Mouse (Mus musculus): Measurements from ENCODE around the gene Pcnx. TPM values are rescaled to one million over a fixed set of nuclear protein-coding genes. Genes with fewer than 3 reads are reported as not detected.

Gene Pcnx
- polyA plus RNA-seq, 1 experiment from 2014 or later = 16.7 TPM

GRCm38 (mm10) chr12:81880161-81880560, 20.3 kb downstream of the Pcnx start:
- no peak overlapping the region for H3K4me2 ChIP-seq (ENCODE audit: low read depth, low read length)
- no peaks in the 10 kb centered on the region for H3K36me3 ChIP-seq (ENCODE audit: control insufficient read depth, insufficient read depth, low read length)
- WGBS = 96% methylated on average over 3 of the region's 3 CpGs
- H3K27ac ChIP-seq (replicated peaks; ENCODE audit: low read depth, low read length) = no peak overlapping the region
- ATAC-seq (ENCODE audit: low read depth) (no peak), DNase-seq (ENCODE audit: low spot score) (no peak)
- no peak overlapping the region for H3K9ac ChIP-seq (ENCODE audit: low read depth, low read length)
- peaks cover 4% of the 10 kb centered on the region; the same call in 1 of the 2 replicates for H3K4me1 ChIP-seq (ENCODE audit: control insufficient read depth, insufficient read depth, low read length)
- H3K27me3 ChIP-seq (replicated peaks; ENCODE audit: control insufficient read depth, insufficient read depth, low read length) = no peaks in the 10 kb centered on the region
- H3K9me3 ChIP-seq (ENCODE audit: control insufficient read depth, low read length) = 0 out of 2 replicates have a peak, but pooled peaks cover 5% of the 10 kb centered on the region
- no peak overlapping the region for H3K4me3 ChIP-seq (ENCODE audit: low read depth, low read length)

GRCm38 (mm10) chr12:81883255-81884106, 23.7 kb downstream of the Pcnx start:
- Histone ChIP-seq H3K9me3 (ENCODE audit: control insufficient read depth, low read length) (0 out of 2 replicates have a peak, but pooled peaks cover 2% of the 10 kb centered on the region), H3K27me3 (replicated peaks; ENCODE audit: control insufficient read depth, insufficient read depth, low read length) (no peaks in the 10 kb centered on the region), H3K27ac (replicated peaks; ENCODE audit: low read depth, low read length) (no peak overlapping the region), H3K4me3 (ENCODE audit: low read depth, low read length) (no peak overlapping the region), H3K4me1 (ENCODE audit: control insufficient read depth, insufficient read depth, low read length) (peaks cover 4% of the 10 kb centered on the region; the same call in 1 of the 2 replicates), H3K9ac (ENCODE audit: low read depth, low read length) (no peak overlapping the region), H3K36me3 (ENCODE audit: control insufficient read depth, insufficient read depth, low read length) (no peaks in the 10 kb centered on the region), H3K4me2 (ENCODE audit: low read depth, low read length) (no peak overlapping the region)
- no peak for ATAC-seq (ENCODE audit: low read depth)
- DNase-seq (ENCODE audit: low spot score) = no peak
- WGBS = 61% methylated on average over 11 of the region's 11 CpGs

- Histone ChIP-seq H3K27ac (replicated peaks; ENCODE audit: low read depth, low read length) (no peak overlapping the region), H3K27me3 (replicated peaks; ENCODE audit: control insufficient read depth, insufficient read depth, low read length) (no peaks in the 10 kb centered on the region), H3K4me2 (ENCODE audit: low read depth, low read length) (no peak overlapping the region), H3K9ac (ENCODE audit: low read depth, low read length) (no peak overlapping the region), H3K36me3 (ENCODE audit: control insufficient read depth, insufficient read depth, low read length) (no peaks in the 10 kb centered on the region), H3K4me3 (ENCODE audit: low read depth, low read length) (no peak overlapping the region), H3K9me3 (ENCODE audit: control insufficient read depth, low read length) (no peaks in the 10 kb centered on the region), H3K4me1 (ENCODE audit: control insufficient read depth, insufficient read depth, low read length) (peaks cover 4% of the 10 kb centered on the region; the same call in 1 of the 2 replicates)
- no peak for ATAC-seq (ENCODE audit: low read depth)
- DNase-seq (ENCODE audit: low spot score) = no peak
- WGBS = 81% methylated on average over 3 of the region's 3 CpGs
Measured at GRCm38 (mm10) chr12:81884107-81884398, 24.2 kb downstream of the Pcnx start.

- H3K27me3 ChIP-seq (replicated peaks; ENCODE audit: control insufficient read depth, insufficient read depth, low read length) = no peaks in the 10 kb centered on the region
- DNase-seq (ENCODE audit: low spot score) (no peak), ATAC-seq (ENCODE audit: low read depth) (no peak)
- H3K9ac ChIP-seq (ENCODE audit: low read depth, low read length) = no peak overlapping the region
- H3K4me3 ChIP-seq (ENCODE audit: low read depth, low read length) = no peak overlapping the region
- H3K27ac ChIP-seq (replicated peaks; ENCODE audit: low read depth, low read length) = no peak overlapping the region
- no peaks in the 10 kb centered on the region for H3K9me3 ChIP-seq (ENCODE audit: control insufficient read depth, low read length)
- no peaks in the 10 kb centered on the region for H3K36me3 ChIP-seq (ENCODE audit: control insufficient read depth, insufficient read depth, low read length)
- H3K4me2 ChIP-seq (ENCODE audit: low read depth, low read length) = no peak overlapping the region
- H3K4me1 ChIP-seq (ENCODE audit: control insufficient read depth, insufficient read depth, low read length) = peaks cover 4% of the 10 kb centered on the region; the same call in 1 of the 2 replicates
- WGBS = 78% methylated on average over 5 of the region's 5 CpGs
Measured at GRCm38 (mm10) chr12:81884983-81885382, 25.2 kb downstream of the Pcnx start.

DNA sequence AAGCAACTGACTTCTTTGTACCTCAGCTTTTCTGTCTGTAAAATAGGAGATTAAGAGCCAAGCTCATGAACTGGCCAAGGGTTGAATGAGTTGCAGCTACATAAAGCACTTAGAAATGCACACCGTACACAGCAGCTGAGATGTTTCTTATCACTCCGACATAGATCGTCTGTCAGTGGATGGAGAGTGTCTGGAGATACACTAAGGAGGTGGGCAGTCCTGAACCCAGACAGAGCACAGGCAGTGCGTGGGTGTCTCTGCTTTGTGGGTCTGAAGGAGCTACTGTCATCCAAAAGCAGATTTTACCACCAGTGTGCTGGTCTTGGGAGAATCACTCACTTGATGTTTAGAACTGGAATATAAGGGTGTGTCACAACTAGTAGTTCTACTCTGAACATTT, 26.2 kb downstream of the Pcnx start:
- Histone ChIP-seq H3K4me2 (ENCODE audit: low read depth, low read length) (no peak overlapping the region), H3K9me3 (ENCODE audit: control insufficient read depth, low read length) (no peaks in the 10 kb centered on the region), H3K4me3 (ENCODE audit: low read depth, low read length) (no peak overlapping the region), H3K27ac (replicated peaks; ENCODE audit: low read depth, low read length) (no peak overlapping the region), H3K36me3 (ENCODE audit: control insufficient read depth, insufficient read depth, low read length) (no peaks in the 10 kb centered on the region), H3K27me3 (replicated peaks; ENCODE audit: control insufficient read depth, insufficient read depth, low read length) (no peaks in the 10 kb centered on the region), H3K9ac (ENCODE audit: low read depth, low read length) (no peak overlapping the region), H3K4me1 (ENCODE audit: control insufficient read depth, insufficient read depth, low read length) (peaks cover 4% of the 10 kb centered on the region; the same call in 1 of the 2 replicates)
- ATAC-seq (ENCODE audit: low read depth) = no peak
- no peak for DNase-seq (ENCODE audit: low spot score)
- whole genome bisulfite sequencing = 80% methylated on average over 4 of the region's 4 CpGs

GRCm38 (mm10) chr12:81888954-81889353, 29.1 kb downstream of the Pcnx start:
- no peaks in the 10 kb centered on the region for H3K9me3 ChIP-seq (ENCODE audit: control insufficient read depth, low read length)
- ATAC-seq (ENCODE audit: low read depth) (no peak), DNase-seq (ENCODE audit: low spot score) (no peak)
- no peak overlapping the region for H3K27ac ChIP-seq (replicated peaks; ENCODE audit: low read depth, low read length)
- no peaks in the 10 kb centered on the region for H3K4me1 ChIP-seq (ENCODE audit: control insufficient read depth, insufficient read depth, low read length)
- H3K9ac ChIP-seq (ENCODE audit: low read depth, low read length) = no peak overlapping the region
- no peak overlapping the region for H3K4me2 ChIP-seq (ENCODE audit: low read depth, low read length)
- H3K27me3 ChIP-seq (replicated peaks; ENCODE audit: control insufficient read depth, insufficient read depth, low read length) = no peaks in the 10 kb centered on the region
- H3K36me3 ChIP-seq (ENCODE audit: control insufficient read depth, insufficient read depth, low read length) = no peaks in the 10 kb centered on the region
- WGBS = 87% methylated on average over 5 of the region's 5 CpGs
- no peak overlapping the region for H3K4me3 ChIP-seq (ENCODE audit: low read depth, low read length)

DNA sequence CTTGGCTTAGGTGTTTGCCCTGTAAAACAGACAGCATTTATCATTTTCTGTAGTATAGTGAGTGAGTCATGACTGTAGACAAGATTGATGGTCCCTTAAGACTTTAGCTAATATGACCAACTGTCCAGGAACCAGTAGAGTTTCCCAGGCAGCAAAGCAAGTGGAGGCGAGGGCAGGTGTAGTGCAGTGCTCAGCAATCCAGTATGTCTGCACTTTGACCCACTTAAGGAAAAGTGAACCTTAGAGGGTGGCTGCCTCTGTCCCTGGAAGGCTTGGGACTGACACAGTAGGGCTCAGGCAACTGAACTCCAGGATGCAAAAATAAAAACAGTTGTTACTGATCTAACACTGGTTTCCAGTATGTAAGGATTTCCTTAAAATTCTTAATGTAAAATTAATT, 32.1 kb downstream of the Pcnx start:
- Histone ChIP-seq H3K4me1 (ENCODE audit: control insufficient read depth, insufficient read depth, low read length) (no peaks in the 10 kb centered on the region), H3K27me3 (replicated peaks; ENCODE audit: control insufficient read depth, insufficient read depth, low read length) (no peaks in the 10 kb centered on the region), H3K27ac (replicated peaks; ENCODE audit: low read depth, low read length) (no peak overlapping the region), H3K4me3 (ENCODE audit: low read depth, low read length) (no peak overlapping the region), H3K36me3 (ENCODE audit: control insufficient read depth, insufficient read depth, low read length) (peaks cover 22% of the 10 kb centered on the region), H3K9me3 (ENCODE audit: control insufficient read depth, low read length) (no peaks in the 10 kb centered on the region), H3K9ac (ENCODE audit: low read depth, low read length) (no peak overlapping the region), H3K4me2 (ENCODE audit: low read depth, low read length) (no peak overlapping the region)
- WGBS = 62% methylated on average over 1 of the region's 1 CpGs
- no peak for DNase-seq (ENCODE audit: low spot score)
- no peak for ATAC-seq (ENCODE audit: low read depth)

DNA sequence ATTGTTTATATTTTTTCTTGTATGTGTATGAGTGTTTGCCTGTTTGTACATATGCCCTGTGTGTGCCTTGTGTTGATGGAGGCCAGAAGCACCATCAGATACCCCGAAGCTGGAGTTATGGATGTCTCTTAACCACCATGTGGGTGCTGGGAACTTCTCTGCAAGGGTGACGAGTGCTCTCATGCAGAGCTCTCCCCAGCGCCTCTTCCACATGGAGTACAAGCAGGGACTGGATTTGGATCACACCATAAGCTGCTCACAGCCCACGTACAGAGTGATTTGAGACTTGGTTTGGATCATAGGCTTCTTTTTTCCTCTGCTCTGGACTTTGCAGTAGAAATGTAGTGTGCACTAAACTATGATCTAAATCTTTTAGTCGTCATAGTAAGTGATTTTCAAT, 34.5 kb downstream of the Pcnx start:
- DNase-seq (ENCODE audit: low spot score) = no peak
- Histone ChIP-seq H3K27me3 (replicated peaks; ENCODE audit: control insufficient read depth, insufficient read depth, low read length) (no peaks in the 10 kb centered on the region), H3K36me3 (ENCODE audit: control insufficient read depth, insufficient read depth, low read length) (peaks cover 31% of the 10 kb centered on the region), H3K9me3 (ENCODE audit: control insufficient read depth, low read length) (no peaks in the 10 kb centered on the region), H3K27ac (replicated peaks; ENCODE audit: low read depth, low read length) (no peak overlapping the region), H3K4me3 (ENCODE audit: low read depth, low read length) (no peak overlapping the region), H3K4me1 (ENCODE audit: control insufficient read depth, insufficient read depth, low read length) (no peaks in the 10 kb centered on the region), H3K9ac (ENCODE audit: low read depth, low read length) (no peak overlapping the region), H3K4me2 (ENCODE audit: low read depth, low read length) (no peak overlapping the region)
- no peak for ATAC-seq (ENCODE audit: low read depth)
- 79% methylated on average over 5 of the region's 5 CpGs for WGBS

DNA sequence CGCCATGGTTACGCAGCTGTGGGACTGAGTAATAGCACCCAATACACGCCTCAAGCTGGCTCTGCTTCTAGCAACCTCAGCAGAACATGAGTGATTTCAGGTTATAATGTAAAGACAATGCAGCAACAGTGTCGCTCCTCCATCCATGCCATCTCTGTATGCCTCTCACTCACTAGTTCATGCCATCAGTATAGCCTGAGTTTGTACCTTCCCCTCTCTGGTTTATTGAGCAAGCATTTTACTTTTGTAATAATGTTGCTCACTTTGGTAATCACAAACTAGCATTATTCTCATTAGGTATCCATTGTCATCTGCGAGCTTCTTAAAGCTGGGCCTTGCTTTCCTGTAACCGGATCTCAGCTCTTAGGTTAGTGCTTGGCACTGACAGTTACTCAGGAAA, 36.2 kb downstream of the Pcnx start:
- ATAC-seq (ENCODE audit: low read depth) (no peak), DNase-seq (ENCODE audit: low spot score) (no peak)
- whole genome bisulfite sequencing = 90% methylated on average over 6 of the region's 6 CpGs
- Histone ChIP-seq H3K4me3 (ENCODE audit: low read depth, low read length) (no peak overlapping the region), H3K27me3 (replicated peaks; ENCODE audit: control insufficient read depth, insufficient read depth, low read length) (no peaks in the 10 kb centered on the region), H3K4me2 (ENCODE audit: low read depth, low read length) (no peak overlapping the region), H3K4me1 (ENCODE audit: control insufficient read depth, insufficient read depth, low read length) (no peaks in the 10 kb centered on the region), H3K9ac (ENCODE audit: low read depth, low read length) (no peak overlapping the region), H3K9me3 (ENCODE audit: control insufficient read depth, low read length) (no peaks in the 10 kb centered on the region), H3K27ac (replicated peaks; ENCODE audit: low read depth, low read length) (no peak overlapping the region), H3K36me3 (ENCODE audit: control insufficient read depth, insufficient read depth, low read length) (peaks cover 31% of the 10 kb centered on the region)
